Mouse (Mus musculus) frontal cortex, postnatal 10 days (tissue): ENCODE results near the gene Tlr12.
"Not testable (repeated sequence)": the region's sequence is repeated elsewhere in the genome, so short reads cannot be mapped to it uniquely, and the experiment has no call there.

ENCODE experiments used
- DNase-seq, 2 experiments: peaks; one replicate each; pipeline ENCODE4 v3.0.0; 2022; ENCODE audit warnings: low spot score in 2 of 2, mixed read lengths in 1 of 2

The Tlr12 gene

DNA sequence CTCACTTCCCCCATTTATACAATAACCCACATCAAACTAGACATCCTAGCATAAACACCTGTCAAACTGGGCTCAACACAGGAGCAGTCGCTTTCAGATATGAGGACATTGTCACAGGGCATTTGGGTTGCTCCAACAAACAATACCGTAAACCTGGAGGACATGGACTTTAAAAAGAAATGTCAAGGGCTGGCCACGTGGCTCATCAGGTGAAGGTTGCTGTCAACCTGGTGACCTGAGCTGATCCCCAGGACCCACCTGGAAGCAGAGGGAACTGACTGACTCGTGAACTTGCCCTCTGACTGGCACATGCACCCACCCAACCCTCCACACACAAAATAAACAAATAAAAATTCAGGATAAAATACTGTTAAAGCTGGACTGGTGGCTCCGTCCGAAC, 2.2 kb upstream of the Tlr12 start:
- no peak for DNase-seq

DNA sequence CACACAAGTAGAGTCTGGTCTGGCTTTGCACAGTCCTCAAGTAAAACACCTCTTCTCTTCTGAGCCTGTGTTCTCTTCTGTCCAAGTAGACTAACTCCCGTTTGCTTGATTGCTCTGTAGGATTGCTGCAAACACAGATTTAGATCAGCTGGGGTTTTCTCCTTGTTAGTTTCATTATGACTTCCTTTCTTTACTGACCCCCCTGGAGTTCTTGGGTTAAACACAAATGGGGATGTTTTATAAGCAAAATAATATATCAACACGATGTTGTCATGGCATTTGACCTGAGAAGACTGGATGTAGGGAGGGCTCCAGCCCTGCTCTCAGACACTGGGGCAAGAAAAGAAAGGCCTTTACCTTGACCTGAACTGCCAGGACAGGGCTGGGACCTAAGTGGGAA, 544 bp upstream of the Tlr12 start:
- no peak for DNase-seq

DNA sequence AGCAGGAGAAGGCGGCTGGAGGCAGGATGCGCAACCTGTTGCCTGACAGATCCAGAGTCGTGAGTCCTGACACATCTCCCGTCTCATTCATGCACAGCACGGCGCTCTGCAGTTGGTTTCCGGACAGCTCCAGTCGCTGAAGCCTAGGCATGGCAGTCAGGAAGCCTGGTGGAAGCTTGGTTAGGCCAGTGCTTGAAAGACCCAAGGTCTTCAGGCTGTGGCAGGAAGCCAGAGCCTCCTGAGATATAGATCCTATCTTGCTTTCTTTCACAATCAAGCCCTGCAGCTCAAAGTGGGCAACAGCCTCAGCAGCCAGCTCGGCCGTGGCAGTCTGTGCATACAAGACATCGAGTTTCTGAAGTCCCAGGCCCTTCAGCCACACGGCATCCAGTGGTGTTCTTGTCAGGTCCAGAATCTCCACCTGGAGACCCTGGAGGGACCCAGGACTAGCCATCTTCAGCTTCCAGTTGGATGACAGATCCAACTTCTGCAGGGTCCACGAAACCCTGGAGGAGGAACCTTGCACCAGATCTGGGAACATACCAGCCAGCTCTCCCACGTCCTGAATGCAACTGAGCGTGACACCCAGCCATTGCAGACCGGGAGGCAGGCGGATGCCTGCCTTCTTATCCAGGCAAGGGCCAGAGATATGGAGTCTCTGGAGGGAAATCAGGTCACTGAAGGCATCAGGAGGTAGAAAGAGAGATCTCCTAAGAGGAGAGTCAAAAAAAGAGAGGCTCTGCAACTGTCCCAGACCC, 877 bp downstream of the Tlr12 start:
- DNase-seq, result no peak

DNA sequence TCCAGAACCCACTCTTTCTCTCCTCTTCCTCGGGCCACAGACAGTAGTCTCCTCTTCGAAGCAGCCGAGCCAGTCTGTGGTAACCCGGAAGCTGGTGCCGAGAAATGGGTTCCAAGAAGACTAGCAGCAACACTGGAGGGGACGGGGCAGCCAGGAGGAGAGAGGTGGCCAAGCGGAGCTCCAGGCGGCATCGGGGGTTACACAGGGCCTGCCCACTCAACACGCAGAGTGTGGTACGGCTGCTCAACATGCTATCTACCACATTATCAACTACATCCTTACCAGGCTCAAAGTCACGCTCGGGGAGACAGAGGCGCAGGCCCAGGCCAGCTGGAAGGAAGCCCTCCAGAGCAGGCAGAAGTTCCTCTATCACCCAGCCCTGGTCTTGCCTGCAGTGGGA, 2.7 kb downstream of the Tlr12 start:
- no peak for DNase-seq

DNA sequence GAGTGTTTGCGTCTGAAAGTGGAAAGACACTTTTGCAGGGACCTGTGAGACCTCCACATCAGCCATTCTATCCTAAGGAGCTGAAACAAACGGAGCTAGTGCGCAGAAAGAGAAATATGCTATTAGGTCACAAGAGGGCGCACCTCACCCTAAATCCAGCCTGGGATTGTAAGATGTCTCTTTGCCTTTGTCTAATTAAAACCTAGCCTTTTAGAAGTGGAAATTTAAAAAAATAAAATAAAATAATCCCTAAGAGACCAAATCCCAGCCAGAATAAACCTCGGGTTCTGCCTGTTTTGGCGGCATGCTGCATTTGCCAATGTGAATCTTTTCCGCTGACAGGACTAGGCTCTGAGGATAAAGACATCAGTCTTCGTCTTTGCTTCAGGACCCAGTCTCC, 5.1 kb downstream of the Tlr12 start:
- DNase-seq, result peak in 1 of 2 experiments; percentile 43

DNA sequence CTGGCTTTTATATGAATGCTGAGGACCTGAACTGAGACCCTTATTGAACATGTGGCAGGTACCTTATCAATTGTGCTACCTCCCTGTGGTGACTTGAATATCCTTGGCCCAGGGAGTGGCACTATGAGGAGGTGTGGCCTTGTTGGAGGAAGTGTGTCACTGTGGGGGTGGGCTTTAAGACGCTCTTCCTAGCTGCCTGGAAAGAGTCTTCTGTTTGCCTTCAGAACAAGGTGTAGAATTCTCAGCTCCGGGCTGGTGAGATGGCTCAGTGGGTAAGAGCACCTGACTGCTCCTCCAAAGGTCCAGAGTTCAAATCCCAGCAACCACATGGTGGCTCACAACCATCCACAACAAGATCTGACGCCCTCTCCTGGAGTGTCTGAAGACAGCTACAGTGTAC, 6.7 kb downstream of the Tlr12 start:
- not testable (repeated sequence) for DNase-seq

DNA sequence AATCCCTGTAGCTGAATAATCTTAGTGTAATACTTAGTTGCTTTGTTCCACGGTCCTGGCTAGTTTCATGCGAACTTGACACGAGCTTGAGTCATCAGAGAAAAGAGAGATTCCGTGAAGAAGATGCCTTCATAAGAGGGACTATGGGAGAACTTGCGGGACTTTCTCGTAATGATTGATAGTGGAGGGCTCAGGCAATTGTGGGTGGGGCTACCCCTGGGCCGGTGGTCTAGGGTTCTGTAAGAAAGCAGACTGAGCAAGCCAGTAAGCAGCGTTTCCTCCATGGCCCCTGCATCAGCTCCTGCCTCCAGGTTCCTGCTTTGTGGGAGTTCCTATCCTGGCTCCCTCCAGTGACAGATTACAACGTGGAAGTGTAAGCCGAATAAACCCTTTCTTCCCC, 7.7 kb downstream of the Tlr12 start:
- DNase-seq, result peak in 1 of 2 experiments; percentile 26

DNA sequence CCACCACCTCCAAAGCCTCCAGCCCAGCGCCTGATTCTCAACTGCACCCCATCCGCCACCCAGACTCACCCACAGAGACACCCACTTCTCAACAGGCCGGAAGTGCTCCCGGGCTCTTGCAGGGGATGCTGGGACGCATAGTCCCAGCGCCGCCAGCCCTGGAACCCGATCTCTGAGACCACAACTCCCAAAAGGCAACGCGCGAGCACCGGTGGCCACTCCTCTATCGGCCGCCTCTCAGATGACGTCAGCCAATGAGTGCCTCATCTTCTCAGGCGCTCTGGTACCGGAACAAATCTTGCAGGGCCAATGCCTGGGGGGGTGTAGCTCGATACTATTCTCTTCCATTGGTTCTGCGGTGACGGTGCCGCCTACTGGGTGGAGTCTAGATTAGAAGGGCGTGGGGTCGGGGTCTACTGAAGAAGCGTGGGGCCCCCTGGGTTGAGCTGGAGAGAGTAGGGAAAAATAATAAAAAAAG, 8.5 kb downstream of the Tlr12 start, which contains the start of gene Zscan20:
Gene Zscan20 (minus strand): TSS at position 174 of the 478 bp plus-strand sequence.
- DNase-seq, result peak; percentile 96 to 98

DNA sequence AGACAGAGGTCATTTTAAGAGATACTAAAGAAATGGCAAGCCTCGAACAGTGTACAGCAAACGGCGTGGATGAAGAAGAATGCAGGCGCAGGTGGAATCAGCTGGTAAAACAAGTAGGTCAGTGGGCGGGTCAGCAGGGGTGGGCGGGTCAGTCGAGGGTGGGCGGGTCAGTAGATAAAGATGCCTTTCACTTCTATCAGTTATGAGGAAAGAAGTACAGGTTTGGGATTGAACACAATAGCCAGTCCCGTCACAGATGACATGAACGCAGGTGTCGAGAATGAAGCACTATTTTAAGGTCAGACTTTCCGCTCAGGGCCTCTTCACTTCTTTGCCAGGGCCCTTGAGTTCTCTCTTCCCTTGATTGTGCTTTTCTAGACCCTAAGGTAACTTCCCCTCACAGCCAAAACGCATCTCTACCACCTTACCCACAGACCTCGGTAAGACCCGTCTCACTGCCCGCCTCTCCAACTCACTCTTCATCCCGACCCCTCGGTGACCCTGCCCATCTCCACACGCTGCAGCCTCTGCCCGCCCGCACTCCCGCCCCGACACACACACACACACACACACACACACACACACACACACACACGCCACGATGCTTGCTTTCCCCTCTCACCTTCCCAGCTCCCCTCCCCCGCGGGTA, 9.0 kb downstream of the Tlr12 start:
- no peak for DNase-seq

DNA sequence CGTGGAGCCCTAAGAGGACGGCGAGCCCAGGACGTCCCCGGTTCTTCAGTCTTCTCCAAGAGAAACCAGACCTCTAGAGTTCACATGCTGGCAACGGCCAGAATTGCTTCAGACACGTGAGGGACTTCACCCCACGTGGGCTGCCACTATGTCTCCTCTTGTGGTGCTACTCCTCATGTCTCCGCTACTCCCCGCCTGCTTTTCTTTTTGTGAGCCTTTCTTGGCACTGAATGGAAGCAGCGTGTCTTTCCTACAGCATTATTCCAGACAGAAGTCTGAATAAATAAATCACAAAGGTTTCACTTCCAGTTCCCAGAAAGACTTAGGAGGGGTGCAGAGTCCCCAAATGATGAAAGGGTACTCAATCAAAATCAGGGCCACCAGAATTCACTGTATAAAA, 10.8 kb downstream of the Tlr12 start:
- no peak for DNase-seq

DNA sequence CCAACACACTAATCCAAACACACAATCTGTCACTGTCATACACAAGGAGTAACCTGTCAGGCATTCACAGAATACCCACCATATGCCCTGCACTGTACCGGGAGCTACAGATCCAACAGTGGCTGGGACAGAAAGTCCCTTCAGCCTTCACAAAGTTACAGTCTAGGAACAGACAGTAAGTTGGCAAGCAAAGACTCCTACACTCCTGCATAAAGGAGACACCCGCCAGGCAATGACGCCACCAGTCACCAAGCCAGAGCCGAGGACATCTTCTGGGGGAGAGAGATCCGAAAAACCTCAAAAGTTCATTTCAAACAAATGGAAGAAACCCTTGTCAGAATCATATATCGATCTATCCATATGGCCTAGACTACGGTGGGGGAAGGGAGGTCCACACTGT, 11.8 kb downstream of the Tlr12 start:
- DNase-seq, result no peak

DNA sequence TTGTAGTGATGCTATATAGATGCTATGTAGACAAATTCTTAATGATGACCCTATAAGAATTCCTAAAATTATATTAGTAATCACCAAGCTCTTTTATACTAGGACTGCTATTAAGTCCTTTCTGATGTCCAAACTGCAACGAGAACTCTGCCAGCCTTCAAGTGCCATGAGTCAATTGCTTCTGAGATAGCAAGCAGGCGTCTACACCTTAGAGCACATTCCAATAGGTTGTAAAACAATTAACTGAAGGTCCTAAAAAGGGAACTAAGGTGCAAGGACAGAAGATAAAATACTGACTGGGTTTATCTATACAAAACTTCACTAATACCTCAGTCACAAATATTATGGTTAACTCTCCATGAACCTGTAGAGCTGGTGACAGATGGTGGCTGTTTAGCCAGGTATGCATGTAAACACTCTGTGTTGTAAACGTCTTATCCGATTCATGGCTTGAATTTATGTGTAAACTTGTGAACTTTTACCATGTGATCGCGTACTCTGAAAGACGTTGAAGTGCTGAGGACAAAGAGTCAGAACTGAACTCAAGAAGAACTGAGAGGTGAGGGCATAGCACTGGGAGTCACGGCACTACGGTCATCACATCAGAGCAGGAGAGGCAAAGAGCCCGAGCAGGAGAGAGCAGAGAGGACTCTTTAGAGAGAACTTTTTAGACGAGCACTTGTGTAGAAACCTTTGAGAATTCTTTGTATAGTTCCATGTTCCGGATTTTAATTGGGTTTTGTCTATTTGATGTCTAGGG, 20.4 kb downstream of the Tlr12 start:
- DNase-seq, result no peak

DNA sequence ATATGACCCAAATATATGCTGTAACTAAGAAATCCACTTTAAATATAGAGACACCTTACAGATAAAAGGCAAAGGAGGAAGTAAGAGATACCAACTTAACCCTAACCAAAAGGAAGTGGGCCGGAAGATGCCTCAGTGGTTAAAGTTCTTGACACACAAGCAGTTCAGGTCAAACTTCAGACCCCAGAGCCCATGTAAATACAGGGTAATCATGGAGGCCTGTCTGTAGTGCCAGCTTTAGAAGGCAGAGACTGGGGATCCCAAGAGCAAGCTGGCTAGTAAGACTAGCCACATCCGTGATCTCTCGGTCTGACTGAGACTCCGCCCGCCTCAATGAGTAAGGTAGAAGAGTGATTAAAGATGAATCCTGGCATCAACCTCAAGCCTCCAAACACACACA, 24.4 kb downstream of the Tlr12 start:
- DNase-seq, result no peak

DNA sequence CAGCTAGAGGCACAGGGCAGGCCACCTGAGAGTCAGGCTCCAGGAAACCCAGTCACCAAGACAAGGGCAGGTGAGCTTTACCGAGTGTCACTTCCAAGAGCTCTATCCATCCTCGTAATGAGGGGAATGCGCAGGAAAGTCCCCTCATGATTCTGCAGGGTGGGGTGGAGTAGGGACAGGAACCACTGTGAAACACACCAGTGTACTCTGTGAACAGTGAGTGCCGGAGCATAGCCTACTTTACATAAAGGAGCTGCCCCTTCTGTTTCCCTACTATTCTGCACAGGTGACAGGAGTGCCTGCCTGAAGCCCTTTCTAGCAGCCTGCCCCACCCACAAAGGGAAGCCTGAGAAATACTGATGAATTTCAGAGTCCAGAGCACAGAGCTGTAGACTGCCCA, 25.1 kb downstream of the Tlr12 start:
- no peak for DNase-seq

DNA sequence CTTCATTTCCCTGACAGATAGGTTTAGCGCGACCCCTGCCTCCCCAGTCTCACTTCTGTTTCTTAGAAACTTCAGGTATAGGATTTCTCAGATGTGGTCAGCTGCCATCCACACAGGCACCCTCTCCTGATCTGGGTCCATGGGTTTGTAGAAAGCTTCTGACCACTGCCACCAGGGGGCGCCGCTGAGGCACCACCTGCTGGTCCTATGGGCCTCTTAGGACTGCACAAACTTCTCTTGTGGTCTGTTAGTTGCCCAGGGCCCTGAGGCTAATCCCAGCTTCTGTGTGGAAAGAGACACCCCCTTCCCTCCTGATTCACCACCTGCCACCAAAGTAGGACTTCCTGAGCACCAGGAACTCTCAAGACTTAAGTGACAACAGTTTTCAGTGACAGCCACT, 39.2 kb downstream of the Tlr12 start:
- DNase-seq, result no peak

DNA sequence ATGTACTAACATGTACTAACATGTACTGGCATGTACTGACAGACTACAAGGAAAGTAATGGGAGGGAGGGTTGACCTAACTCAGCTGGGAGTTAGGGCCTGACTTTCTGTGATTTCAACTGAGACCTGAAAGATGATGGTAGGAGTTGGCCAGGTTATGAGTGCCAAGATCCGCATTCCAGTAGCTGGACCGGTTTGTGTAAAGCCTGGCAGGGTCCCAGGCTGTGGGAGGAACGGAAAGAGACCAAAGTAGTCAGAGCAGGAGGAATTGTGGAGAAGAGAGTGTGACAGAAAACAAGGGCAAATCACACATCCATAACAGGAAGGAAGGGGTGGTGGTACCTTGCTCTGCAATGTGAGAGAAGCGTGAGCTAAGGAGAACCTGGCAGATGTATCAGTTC, 42.6 kb downstream of the Tlr12 start:
- DNase-seq, result no peak
